Mouse (Mus musculus) spleen, adult 2 months (tissue): ENCODE data around the gene 1600002K03Rik.

Source experiments
- CTCF ChIP-seq: fragments of 200-500 bp; IDR thresholded peaks from 2 replicates; pipeline ENCODE4 v1.5.1; 2011; ENCODE audit warnings: mild to moderate bottlenecking, inconsistent platforms; ENCODE audit not compliant: insufficient read depth, insufficient read length, insufficient replicate concordance; ENCODE audit errors: extremely low read depth
- POLR2A ChIP-seq: fragments of 200-500 bp; IDR thresholded peaks from 2 replicates; pipeline ENCODE4 v1.6.1; 2011; ENCODE audit warnings: low read depth, low read length, inconsistent platforms

DNA sequence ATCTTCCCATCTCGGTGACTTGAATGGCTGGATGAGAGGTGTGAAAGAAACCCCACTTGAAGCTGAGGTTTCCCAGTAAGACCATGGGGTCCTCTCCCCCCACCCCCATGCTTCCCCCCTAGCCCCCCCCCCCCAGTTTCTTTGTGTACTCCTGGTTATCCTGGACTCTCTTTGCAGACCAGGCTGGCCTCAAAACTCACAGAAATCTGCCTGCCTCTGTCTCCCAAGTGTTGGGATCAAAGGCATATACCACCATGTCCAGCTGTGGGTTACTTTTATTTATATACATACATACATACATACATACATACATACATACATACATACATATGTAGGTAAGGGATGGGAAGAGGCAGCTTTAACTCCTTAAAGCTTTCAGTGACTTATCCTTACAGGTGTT lies 3.7 kb upstream of the 1600002K03Rik start:
- no peak for TF ChIP-seq CTCF
- TF ChIP-seq POLR2A = no peak
